ENCODE assay signal across 23 mouse cellular contexts in the genomic region with DNA sequence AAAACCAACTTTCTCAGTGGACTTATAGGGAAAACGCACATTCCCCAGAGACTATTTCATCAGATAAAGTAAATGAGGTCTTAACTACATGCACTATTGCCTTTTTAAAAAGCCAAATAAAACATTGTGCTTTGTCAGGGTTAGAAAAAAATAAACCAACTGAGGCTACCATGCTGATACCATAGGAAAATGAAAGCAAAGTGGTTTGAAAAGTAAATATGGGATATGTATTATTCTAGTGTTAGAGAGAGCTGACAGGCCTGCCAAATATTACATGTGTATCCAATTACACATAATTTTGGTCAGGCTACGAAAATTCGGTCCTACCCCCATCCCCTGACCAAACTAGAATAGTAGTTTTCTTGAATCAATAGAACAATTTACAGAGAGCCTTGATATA.
DNase-seq lines count a peak whose midpoint lies in the region; ATAC-seq and TF ChIP-seq lines count a peak whose summit lies in the region.
"Had no signal": no experiment of that assay in that cellular context is flagged by ENCODE, and none has a peak within 500 bp of the region (broad histone marks: within the 10 kb centered on the region; RNA-seq: fewer than 3 reads in every experiment).

No protein-coding gene starts in this region.

- H3K27me3 ChIP-seq in embryonic facial prominence, embryonic 11.5 days (ENCODE audit: control insufficient read depth, insufficient read depth, low read length): no peaks in the 10 kb centered on the region
- no peaks in the 10 kb centered on the region for H3K27me3 ChIP-seq in embryonic facial prominence, embryonic 10.5 days (replicated peaks; ENCODE audit: low read depth, poor library complexity, severe bottlenecking)
- no peaks in the 10 kb centered on the region for H3K27me3 ChIP-seq in embryonic facial prominence, embryonic 15.5 days
- H3K27me3 ChIP-seq in limb, embryonic 14.5 days (ENCODE audit: control insufficient read depth, insufficient read depth, low read length): no peaks in the 10 kb centered on the region
- no peaks in the 10 kb centered on the region for H3K27me3 ChIP-seq in intestine, postnatal 0 days (replicated peaks; ENCODE audit: control insufficient read depth, insufficient read depth, low read length)
- H3K27me3 ChIP-seq: CH12.LX; forebrain, embryonic 15.5 days; hindbrain, embryonic 12.5 days; hindbrain, embryonic 15.5 days had no signal

- H3K36me3 ChIP-seq in embryonic facial prominence, embryonic 11.5 days (replicated peaks; ENCODE audit: control insufficient read depth, insufficient read depth, low read depth, low read length): no peaks in the 10 kb centered on the region
- no peaks in the 10 kb centered on the region for H3K36me3 ChIP-seq in embryonic facial prominence, embryonic 10.5 days (replicated peaks)
- H3K36me3 ChIP-seq in embryonic facial prominence, embryonic 15.5 days: no peaks in the 10 kb centered on the region
- no peaks in the 10 kb centered on the region for H3K36me3 ChIP-seq in limb, embryonic 14.5 days (ENCODE audit: control insufficient read depth, insufficient read depth, low read length)
- H3K36me3 ChIP-seq in intestine, postnatal 0 days (ENCODE audit: control insufficient read depth, insufficient read depth): no peaks in the 10 kb centered on the region
- H3K36me3 ChIP-seq: forebrain, embryonic 15.5 days; hindbrain, embryonic 12.5 days; hindbrain, embryonic 15.5 days had no signal

- 17% methylated on average over 3 of the region's 3 CpGs for WGBS in embryonic facial prominence, embryonic 11.5 days
- WGBS in embryonic facial prominence, embryonic 10.5 days: 57% methylated on average over 3 of the region's 3 CpGs
- WGBS in embryonic facial prominence, embryonic 15.5 days: 29% methylated on average over 3 of the region's 3 CpGs
- WGBS in limb, embryonic 14.5 days: 30% methylated on average over 3 of the region's 3 CpGs
- 73% methylated on average over 3 of the region's 3 CpGs for WGBS in intestine, postnatal 0 days

- no peak overlapping the region for H3K27ac ChIP-seq in embryonic facial prominence, embryonic 11.5 days (replicated peaks; ENCODE audit: low read depth, low read length)
- no peak overlapping the region for H3K27ac ChIP-seq in embryonic facial prominence, embryonic 10.5 days (replicated peaks)
- H3K27ac ChIP-seq in embryonic facial prominence, embryonic 15.5 days (replicated peaks): 0 out of 2 replicates have a peak overlapping the region, but pooled peaks have one; percentile 11
- H3K27ac ChIP-seq in limb, embryonic 14.5 days (replicated peaks; ENCODE audit: low read depth, low read length): no peak overlapping the region; the same call in 1 of the 2 replicates
- H3K27ac ChIP-seq in intestine, postnatal 0 days (ENCODE audit: low read depth, low read length): no peak overlapping the region
- H3K27ac ChIP-seq: forebrain, embryonic 15.5 days; hindbrain, embryonic 12.5 days; hindbrain, embryonic 15.5 days had no signal

- H3K9me3 ChIP-seq in embryonic facial prominence, embryonic 11.5 days (replicated peaks; ENCODE audit: control insufficient read depth, low read length): no peaks in the 10 kb centered on the region
- H3K9me3 ChIP-seq in embryonic facial prominence, embryonic 10.5 days: no peaks in the 10 kb centered on the region
- no peaks in the 10 kb centered on the region for H3K9me3 ChIP-seq in embryonic facial prominence, embryonic 15.5 days (replicated peaks)
- no peaks in the 10 kb centered on the region for H3K9me3 ChIP-seq in limb, embryonic 14.5 days (ENCODE audit: control insufficient read depth, low read length)
- no peaks in the 10 kb centered on the region for H3K9me3 ChIP-seq in intestine, postnatal 0 days (ENCODE audit: control insufficient read depth)
- H3K9me3 ChIP-seq: forebrain, embryonic 15.5 days; G1E; hindbrain, embryonic 12.5 days; hindbrain, embryonic 15.5 days had no signal

- no peak overlapping the region for H3K4me2 ChIP-seq in embryonic facial prominence, embryonic 11.5 days (ENCODE audit: low read depth, low read length)
- no peak overlapping the region for H3K4me2 ChIP-seq in embryonic facial prominence, embryonic 15.5 days (replicated peaks)
- no peak overlapping the region for H3K4me2 ChIP-seq in limb, embryonic 14.5 days (replicated peaks; ENCODE audit: low read depth, low read length, severe bottlenecking)
- H3K4me2 ChIP-seq in intestine, postnatal 0 days (replicated peaks; ENCODE audit: low read depth): no peak overlapping the region
- H3K4me2 ChIP-seq: forebrain, embryonic 15.5 days; heart, embryonic 11.5 days; hindbrain, embryonic 12.5 days; hindbrain, embryonic 15.5 days had no signal

- H3K4me3 ChIP-seq in embryonic facial prominence, embryonic 11.5 days (ENCODE audit: low read depth, low read length): no peak overlapping the region
- H3K4me3 ChIP-seq in embryonic facial prominence, embryonic 10.5 days: no peak overlapping the region
- H3K4me3 ChIP-seq in embryonic facial prominence, embryonic 15.5 days (replicated peaks): no peak overlapping the region
- no peak overlapping the region for H3K4me3 ChIP-seq in limb, embryonic 14.5 days (replicated peaks; ENCODE audit: low read length)
- no peak overlapping the region for H3K4me3 ChIP-seq in intestine, postnatal 0 days (ENCODE audit: low read depth, low read length)
- H3K4me3 ChIP-seq: forebrain, embryonic 15.5 days; hindbrain, embryonic 12.5 days; hindbrain, embryonic 15.5 days had no signal

- no peak for TF ChIP-seq CTCF in intestine, postnatal 0 days (IDR thresholded peaks at IDR 0.05; ENCODE audit: low read depth)

- no peaks in the 10 kb centered on the region for H3K4me1 ChIP-seq in embryonic facial prominence, embryonic 11.5 days (ENCODE audit: control insufficient read depth, insufficient read depth, low read length)
- peaks cover 7% of the 10 kb centered on the region; the same call in 1 of the 2 replicates for H3K4me1 ChIP-seq in embryonic facial prominence, embryonic 10.5 days
- H3K4me1 ChIP-seq in embryonic facial prominence, embryonic 15.5 days: no peaks in the 10 kb centered on the region
- H3K4me1 ChIP-seq in limb, embryonic 14.5 days (ENCODE audit: control insufficient read depth, insufficient read depth, low read length): peaks cover 5% of the 10 kb centered on the region; the same call in 1 of the 2 replicates
- H3K4me1 ChIP-seq in intestine, postnatal 0 days (replicated peaks; ENCODE audit: control insufficient read depth, insufficient read depth, low read length): no peaks in the 10 kb centered on the region
- H3K4me1 ChIP-seq: forebrain, embryonic 15.5 days; hindbrain, embryonic 12.5 days; hindbrain, embryonic 15.5 days had no signal

- H3K9ac ChIP-seq in embryonic facial prominence, embryonic 11.5 days (replicated peaks; ENCODE audit: low read length): no peak overlapping the region
- no peak overlapping the region for H3K9ac ChIP-seq in embryonic facial prominence, embryonic 15.5 days
- H3K9ac ChIP-seq in limb, embryonic 14.5 days (ENCODE audit: low read depth, low read length, severe bottlenecking): no peak overlapping the region
- no peak overlapping the region for H3K9ac ChIP-seq in intestine, postnatal 0 days (ENCODE audit: low read depth, low read length)
- H3K9ac ChIP-seq: forebrain, embryonic 15.5 days; hindbrain, embryonic 12.5 days; hindbrain, embryonic 15.5 days had no signal

- ATAC-seq in embryonic facial prominence, embryonic 11.5 days (replicated peaks; ENCODE audit: insufficient number of reproducible peaks, low FRiP score, low TSS enrichment, low read depth): no peak
- ATAC-seq in embryonic facial prominence, embryonic 15.5 days (ENCODE audit: insufficient number of reproducible peaks, low FRiP score, low TSS enrichment, low read depth): 0 out of 2 replicates have a peak, but pooled peaks have one; percentile 34
- peak; percentile 37; the same call in 1 of the 2 replicates for ATAC-seq in limb, embryonic 14.5 days (ENCODE audit: low FRiP score, low read depth)
- no peak for ATAC-seq in intestine, postnatal 0 days
- ATAC-seq: forebrain, embryonic 15.5 days had no signal

- no peak for TF ChIP-seq POLR2A in limb, embryonic 14.5 days (IDR thresholded peaks at IDR 0.05; ENCODE audit: borderline replicate concordance, extremely low read depth, insufficient read depth, insufficient read length)

- peak; percentile 35 for DNase-seq in embryonic facial prominence, embryonic 11.5 days (ENCODE audit: low spot score)
- DNase-seq in embryonic facial prominence, embryonic 10.5 days (ENCODE audit: low spot score): no peak
- DNase-seq in adipocyte (ENCODE audit: low spot score): peak; percentile 45
- DNase-seq in limb, embryonic 14.5 days (ENCODE audit: low spot score): peak; percentile 66
- no peak for DNase-seq in left cerebral cortex, postnatal 36 days (ENCODE audit: low spot score in 2 of 2)
- DNase-seq in embryo, embryonic 10.5 days (ENCODE audit: low spot score): no peak
- DNase-seq: adrenal gland, adult 8-10 months; adrenal gland, postnatal 25 days; B cell, adult 2 months; cerebellum, adult 11-12 months; cerebellum, adult 8-10 months; cerebellum, postnatal 10 days; cerebellum, postnatal 36 days; gastrocnemius, postnatal 25 days; kidney, adult 18-20 months had no signal

- intact Hi-C loops in left cerebral cortex, postnatal 36 days (cut with DNase I): no loop called here

Comparison
In these comparisons a context has a peak if more than half of its experiments do, and no peak if none do; other contexts are left out.
1. ATAC-seq: peak in embryonic facial prominence, embryonic 15.5 days (single experiment) and limb, embryonic 14.5 days (single experiment); none in embryonic facial prominence, embryonic 11.5 days (single experiment) and intestine, postnatal 0 days (single experiment).
2. DNase-seq: peak in embryonic facial prominence, embryonic 11.5 days (single experiment), adipocyte (single experiment) and limb, embryonic 14.5 days (single experiment); none in embryonic facial prominence, embryonic 10.5 days (single experiment), left cerebral cortex, postnatal 36 days (0 of 2) and embryo, embryonic 10.5 days (single experiment).